Mouse (Mus musculus) small intestine, adult 2 months (tissue): ENCODE measurements around the gene Ntn4. TPM values are rescaled to one million over a fixed set of nuclear protein-coding genes. Genes with fewer than 3 reads are reported as not detected.

ENCODE experiments used
- H3K27ac ChIP-seq: fragments of 200-500 bp; 2 replicates; pipeline ENCODE4 v1.5.1; 2012; ENCODE audit warnings: low read depth, low read length, control low read depth, inconsistent platforms; ENCODE audit not compliant: insufficient read depth
- H3K27me3 ChIP-seq: fragments of 200-500 bp; 2 replicates; pipeline ENCODE4 v1.6.1; 2012; ENCODE audit warnings: mild to moderate bottlenecking, moderate library complexity, low read length, inconsistent platforms; ENCODE audit not compliant: control insufficient read depth, insufficient read depth
- H3K36me3 ChIP-seq: fragments of 200-500 bp; 2 replicates; pipeline ENCODE4 v1.6.1; 2012; ENCODE audit warnings: mild to moderate bottlenecking, low read length, control low read depth, inconsistent platforms; ENCODE audit not compliant: control insufficient read depth, insufficient read depth
- H3K4me1 ChIP-seq: fragments of 200-500 bp; 2 replicates; pipeline ENCODE4 v1.6.1; 2012; ENCODE audit warnings: low read length, inconsistent platforms, mixed read lengths; ENCODE audit not compliant: control insufficient read depth, insufficient read depth, insufficient read length
- H3K4me3 ChIP-seq: fragments of 200-500 bp; 2 replicates; pipeline ENCODE4 v1.5.1; 2012; ENCODE audit warnings: low read depth, mild to moderate bottlenecking, control low read depth, inconsistent platforms, low read length, moderate library complexity
- CTCF ChIP-seq: fragments of 200-500 bp; IDR thresholded peaks from 2 replicates; pipeline ENCODE4 v1.5.1; 2012; ENCODE audit warnings: low read depth, mild to moderate bottlenecking, control low read depth, inconsistent platforms, low read length, moderate library complexity, mixed read lengths; ENCODE audit not compliant: insufficient replicate concordance, insufficient read length; ENCODE audit errors: extremely low read depth
- POLR2A ChIP-seq: fragments of 200-500 bp; IDR thresholded peaks from 2 replicates; pipeline ENCODE4 v1.6.1; 2012; ENCODE audit warnings: low read depth, mild to moderate bottlenecking, control low read depth, inconsistent platforms, low read length, moderate library complexity
- WGBS: fragments of 180-500 bp; shearing (Covaris S2); methylation state at CpG from one replicate; pipeline ENCODE4 v1.1.7; 2018; 5-methylcytosine and 5-hydroxymethylcytosine counted together
- polyA plus RNA-seq: library from polyadenylated mRNA; depleted of rRNA; stranded (reverse); fragments of >200 nt; gene quantifications from 2 replicates; pipeline ENCODE4 v1.2.3, GENCODE M21; 2012

Gene Ntn4
- polyA plus RNA-seq, 1 experiment = 5.8 TPM

GRCm38 (mm10) chr10:93686579-93686978, 46.1 kb downstream of the Ntn4 start:
- TF ChIP-seq POLR2A (no peak), CTCF (no peak)
- 95% methylated on average over 6 of the region's 6 CpGs for WGBS
- Histone ChIP-seq H3K4me3 (no peak overlapping the region), H3K27ac (no peak overlapping the region), H3K27me3 (no peaks in the 10 kb centered on the region; the same call in 1 of the 2 replicates), H3K4me1 (peaks cover 8% of the 10 kb centered on the region), H3K36me3 (no peaks in the 10 kb centered on the region)

- H3K36me3 ChIP-seq = no peaks in the 10 kb centered on the region
- TF ChIP-seq CTCF (no peak), POLR2A (no peak)
- no peaks in the 10 kb centered on the region; the same call in 1 of the 2 replicates for H3K27me3 ChIP-seq
- no peaks in the 10 kb centered on the region for H3K4me1 ChIP-seq
- H3K27ac ChIP-seq = no peak overlapping the region
- H3K4me3 ChIP-seq = no peak overlapping the region
- 92% methylated on average over 3 of the region's 3 CpGs for WGBS
Measured at GRCm38 (mm10) chr10:93687781-93688180, 47.3 kb downstream of the Ntn4 start.

- H3K36me3 ChIP-seq = no peaks in the 10 kb centered on the region
- WGBS = 55% methylated on average over 26 of the region's 26 CpGs
- no peaks in the 10 kb centered on the region; the same call in 1 of the 2 replicates for H3K27me3 ChIP-seq
- H3K4me1 ChIP-seq = no peaks in the 10 kb centered on the region
- peak overlapping the region; percentile 16; the same call in 1 of the 2 replicates for H3K4me3 ChIP-seq
- 0 out of 2 replicates have a peak overlapping the region, but pooled peaks have one; percentile 22 for H3K27ac ChIP-seq
- TF ChIP-seq CTCF (no peak), POLR2A (no peak)
Measured at GRCm38 (mm10) chr10:93688306-93689171, 48.1 kb downstream of the Ntn4 start.

- no peak overlapping the region for H3K27ac ChIP-seq
- 91% methylated on average over 11 of the region's 11 CpGs for whole genome bisulfite sequencing
- H3K4me1 ChIP-seq = no peaks in the 10 kb centered on the region
- H3K27me3 ChIP-seq = no peaks in the 10 kb centered on the region; the same call in 1 of the 2 replicates
- TF ChIP-seq POLR2A (no peak), CTCF (no peak)
- no peaks in the 10 kb centered on the region for H3K36me3 ChIP-seq
- no peak overlapping the region for H3K4me3 ChIP-seq
Measured at GRCm38 (mm10) chr10:93691344-93691743, 50.9 kb downstream of the Ntn4 start.

GRCm38 (mm10) chr10:93695043-93695791, 54.7 kb downstream of the Ntn4 start:
- Histone ChIP-seq H3K4me1 (no peaks in the 10 kb centered on the region), H3K27ac (no peak overlapping the region), H3K4me3 (no peak overlapping the region), H3K27me3 (no peaks in the 10 kb centered on the region), H3K36me3 (no peaks in the 10 kb centered on the region)
- TF ChIP-seq POLR2A (no peak), CTCF (no peak)
- 86% methylated on average over 21 of the region's 21 CpGs for WGBS

GRCm38 (mm10) chr10:93696001-93696400, 55.5 kb downstream of the Ntn4 start:
- Histone ChIP-seq H3K4me1 (no peaks in the 10 kb centered on the region), H3K4me3 (no peak overlapping the region), H3K27me3 (no peaks in the 10 kb centered on the region), H3K36me3 (no peaks in the 10 kb centered on the region), H3K27ac (no peak overlapping the region)
- WGBS = 77% methylated on average over 4 of the region's 4 CpGs
- TF ChIP-seq POLR2A = no peak
- no peak for TF ChIP-seq CTCF
